Mouse (Mus musculus) lung, postnatal 36 days (tissue): ENCODE measurements around the gene Abcb10.
A peak's percentile ranks its signal among the peaks of the same experiment; 100 is the strongest.
"Not testable (repeated sequence)": the region's sequence is repeated elsewhere in the genome, so short reads cannot be mapped to it uniquely, and the experiment has no call there.

Source experiments
- DNase-seq: peaks from one replicate; pipeline ENCODE4 v3.0.0; 2022; ENCODE audit warnings: mixed read lengths

Abcb10 gene

GRCm38 (mm10) chr8:123980239-123980638 lies 2.7 kb downstream of the Abcb10 start:
- DNase-seq: no peak

GRCm38 (mm10) chr8:123978926-123979325 lies 4.0 kb downstream of the Abcb10 start:
- DNase-seq: no peak

GRCm38 (mm10) chr8:123978166-123978838 lies 4.6 kb downstream of the Abcb10 start:
- peak; percentile 50 for DNase-seq

GRCm38 (mm10) chr8:123977499-123977898 lies 5.4 kb downstream of the Abcb10 start:
- no peak for DNase-seq

GRCm38 (mm10) chr8:123973495-123973894 lies 9.4 kb downstream of the Abcb10 start:
- no peak for DNase-seq

GRCm38 (mm10) chr8:123966896-123967295 lies 16.0 kb downstream of the Abcb10 start:
- DNase-seq: no peak

- DNase-seq: no peak
Observed at GRCm38 (mm10) chr8:123961371-123961770, 21.6 kb downstream of the Abcb10 start.

GRCm38 (mm10) chr8:123960556-123960955 lies 22.4 kb downstream of the Abcb10 start:
- DNase-seq: not testable (repeated sequence)

GRCm38 (mm10) chr8:123960056-123960455 lies 22.9 kb downstream of the Abcb10 start:
- no peak for DNase-seq

GRCm38 (mm10) chr8:123959473-123959872 lies 23.4 kb downstream of the Abcb10 start:
- DNase-seq: no peak

- no peak for DNase-seq
Observed at GRCm38 (mm10) chr8:123958130-123958529, 24.8 kb downstream of the Abcb10 start.

- DNase-seq: no peak
Observed at GRCm38 (mm10) chr8:123954246-123954645, 28.7 kb downstream of the Abcb10 start.

- DNase-seq: no peak
Observed at GRCm38 (mm10) chr8:123953686-123954085, 29.2 kb downstream of the Abcb10 start.

GRCm38 (mm10) chr8:123950077-123950802 lies 32.7 kb downstream of the Abcb10 start:
- DNase-seq: peak; percentile 80

GRCm38 (mm10) chr8:123949686-123949986 lies 33.3 kb downstream of the Abcb10 start:
- DNase-seq: no peak

- DNase-seq: peak; percentile 100
Observed at GRCm38 (mm10) chr8:123948942-123949685, 33.8 kb downstream of the Abcb10 start, which contains the start of gene Nup133. TSS of gene Nup133 (minus strand) at chr8:123949265.

- no peak for DNase-seq
Observed at GRCm38 (mm10) chr8:123929026-123929425, 53.9 kb downstream of the Abcb10 start.

GRCm38 (mm10) chr8:123925671-123926070 lies 57.3 kb downstream of the Abcb10 start:
- no peak for DNase-seq

GRCm38 (mm10) chr8:123924719-123925118 lies 58.2 kb downstream of the Abcb10 start:
- DNase-seq: peak; percentile 90

GRCm38 (mm10) chr8:123914635-123915034 lies 68.3 kb downstream of the Abcb10 start:
- DNase-seq: no peak

- no peak for DNase-seq
Observed at GRCm38 (mm10) chr8:123912265-123912664, 70.7 kb downstream of the Abcb10 start.

- no peak for DNase-seq
Observed at GRCm38 (mm10) chr8:123907604-123908003, 75.3 kb downstream of the Abcb10 start.

- no peak for DNase-seq
Observed at GRCm38 (mm10) chr8:123902653-123903052, 80.3 kb downstream of the Abcb10 start.
